Mouse (Mus musculus): ENCODE results near the gene Rabggtb. TPM values are rescaled to one million over a fixed set of nuclear protein-coding genes. Genes with fewer than 3 reads are reported as not detected.
A peak's percentile ranks its signal among the peaks of the same experiment; 100 is the strongest.

Rabggtb gene
- total RNA-seq, 1 experiment from 2014 or later = 138 TPM

- ATAC-seq (replicated peaks in 1 of 2; ENCODE audit: insufficient read depth in 1 of 2, low FRiP score in 2 of 2, low TSS enrichment in 1 of 2, low read depth in 1 of 2, poor library complexity in 2 of 2, severe bottlenecking in 2 of 2) = no peak
Observed at GRCm38 (mm10) chr3:153932461-153932860, 19.7 kb upstream of the Rabggtb start.

- ATAC-seq (replicated peaks in 1 of 2; ENCODE audit: insufficient read depth in 1 of 2, low FRiP score in 2 of 2, low TSS enrichment in 1 of 2, low read depth in 1 of 2, poor library complexity in 2 of 2, severe bottlenecking in 2 of 2) = peak; percentile 12 to 53; a peak in 1 of 4 replicates
Observed at GRCm38 (mm10) chr3:153929526-153929925, 16.7 kb upstream of the Rabggtb start.

- no peak for ATAC-seq (replicated peaks in 1 of 2; ENCODE audit: insufficient read depth in 1 of 2, low FRiP score in 2 of 2, low TSS enrichment in 1 of 2, low read depth in 1 of 2, poor library complexity in 2 of 2, severe bottlenecking in 2 of 2)
Observed at GRCm38 (mm10) chr3:153926333-153926732, 13.5 kb upstream of the Rabggtb start.

GRCm38 (mm10) chr3:153921147-153921910, 8.5 kb upstream of the Rabggtb start:
- no peak for ATAC-seq (replicated peaks in 1 of 2; ENCODE audit: insufficient read depth in 1 of 2, low FRiP score in 2 of 2, low TSS enrichment in 1 of 2, low read depth in 1 of 2, poor library complexity in 2 of 2, severe bottlenecking in 2 of 2)

- no peak for ATAC-seq (replicated peaks in 1 of 2; ENCODE audit: insufficient read depth in 1 of 2, low FRiP score in 2 of 2, low TSS enrichment in 1 of 2, low read depth in 1 of 2, poor library complexity in 2 of 2, severe bottlenecking in 2 of 2)
Observed at GRCm38 (mm10) chr3:153917200-153917599, 4.4 kb upstream of the Rabggtb start.

GRCm38 (mm10) chr3:153913510-153914243, 868 bp upstream of the Rabggtb start:
- ATAC-seq (replicated peaks in 1 of 2; ENCODE audit: insufficient read depth in 1 of 2, low FRiP score in 2 of 2, low TSS enrichment in 1 of 2, low read depth in 1 of 2, poor library complexity in 2 of 2, severe bottlenecking in 2 of 2) = no peak

GRCm38 (mm10) chr3:153911882-153912440, 848 bp downstream of the Rabggtb start:
- no peak for ATAC-seq (replicated peaks in 1 of 2; ENCODE audit: insufficient read depth in 1 of 2, low FRiP score in 2 of 2, low TSS enrichment in 1 of 2, low read depth in 1 of 2, poor library complexity in 2 of 2, severe bottlenecking in 2 of 2)

- no peak for ATAC-seq (replicated peaks in 1 of 2; ENCODE audit: insufficient read depth in 1 of 2, low FRiP score in 2 of 2, low TSS enrichment in 1 of 2, low read depth in 1 of 2, poor library complexity in 2 of 2, severe bottlenecking in 2 of 2)
Observed at GRCm38 (mm10) chr3:153911197-153911881, 1.5 kb downstream of the Rabggtb start.

- no peak for ATAC-seq (replicated peaks in 1 of 2; ENCODE audit: insufficient read depth in 1 of 2, low FRiP score in 2 of 2, low TSS enrichment in 1 of 2, low read depth in 1 of 2, poor library complexity in 2 of 2, severe bottlenecking in 2 of 2)
Observed at GRCm38 (mm10) chr3:153910489-153910888, 2.3 kb downstream of the Rabggtb start.

GRCm38 (mm10) chr3:153908919-153909318, 3.9 kb downstream of the Rabggtb start:
- ATAC-seq (replicated peaks in 1 of 2; ENCODE audit: insufficient read depth in 1 of 2, low FRiP score in 2 of 2, low TSS enrichment in 1 of 2, low read depth in 1 of 2, poor library complexity in 2 of 2, severe bottlenecking in 2 of 2) = no peak

GRCm38 (mm10) chr3:153906136-153906871, 6.5 kb downstream of the Rabggtb start, which contains the start of gene Msh4:
Gene Msh4 (minus strand): TSS chr3:153906138.
- ATAC-seq (replicated peaks in 1 of 2; ENCODE audit: insufficient read depth in 1 of 2, low FRiP score in 2 of 2, low TSS enrichment in 1 of 2, low read depth in 1 of 2, poor library complexity in 2 of 2, severe bottlenecking in 2 of 2) = no peak

- ATAC-seq (replicated peaks in 1 of 2; ENCODE audit: insufficient read depth in 1 of 2, low FRiP score in 2 of 2, low TSS enrichment in 1 of 2, low read depth in 1 of 2, poor library complexity in 2 of 2, severe bottlenecking in 2 of 2) = no peak
Observed at GRCm38 (mm10) chr3:153905251-153906135, 7.3 kb downstream of the Rabggtb start.

GRCm38 (mm10) chr3:153904586-153904985, 8.2 kb downstream of the Rabggtb start:
- ATAC-seq (replicated peaks in 1 of 2; ENCODE audit: insufficient read depth in 1 of 2, low FRiP score in 2 of 2, low TSS enrichment in 1 of 2, low read depth in 1 of 2, poor library complexity in 2 of 2, severe bottlenecking in 2 of 2) = peak in 1 of 2 experiments; percentile 68; a peak in 3 of 4 replicates

- ATAC-seq (replicated peaks in 1 of 2; ENCODE audit: insufficient read depth in 1 of 2, low FRiP score in 2 of 2, low TSS enrichment in 1 of 2, low read depth in 1 of 2, poor library complexity in 2 of 2, severe bottlenecking in 2 of 2) = no peak
Observed at GRCm38 (mm10) chr3:153902595-153902994, 10.2 kb downstream of the Rabggtb start.

GRCm38 (mm10) chr3:153901904-153902303, 10.9 kb downstream of the Rabggtb start:
- ATAC-seq (replicated peaks in 1 of 2; ENCODE audit: insufficient read depth in 1 of 2, low FRiP score in 2 of 2, low TSS enrichment in 1 of 2, low read depth in 1 of 2, poor library complexity in 2 of 2, severe bottlenecking in 2 of 2) = no peak

GRCm38 (mm10) chr3:153897216-153897615, 15.6 kb downstream of the Rabggtb start:
- ATAC-seq (replicated peaks in 1 of 2; ENCODE audit: insufficient read depth in 1 of 2, low FRiP score in 2 of 2, low TSS enrichment in 1 of 2, low read depth in 1 of 2, poor library complexity in 2 of 2, severe bottlenecking in 2 of 2) = peak; percentile 46 to 52; a peak in 3 of 4 replicates

Measured in hematopoietic stem cell, adult 5-6 weeks (primary cell).